Mouse (Mus musculus): ENCODE results near the gene Fam222b.

Fam222b gene

GRCm38 (mm10) chr11:78136132-78136531, 41.7 kb downstream of the Fam222b start:
- no peak for DNase-seq (ENCODE audit: low spot score)

DNA sequence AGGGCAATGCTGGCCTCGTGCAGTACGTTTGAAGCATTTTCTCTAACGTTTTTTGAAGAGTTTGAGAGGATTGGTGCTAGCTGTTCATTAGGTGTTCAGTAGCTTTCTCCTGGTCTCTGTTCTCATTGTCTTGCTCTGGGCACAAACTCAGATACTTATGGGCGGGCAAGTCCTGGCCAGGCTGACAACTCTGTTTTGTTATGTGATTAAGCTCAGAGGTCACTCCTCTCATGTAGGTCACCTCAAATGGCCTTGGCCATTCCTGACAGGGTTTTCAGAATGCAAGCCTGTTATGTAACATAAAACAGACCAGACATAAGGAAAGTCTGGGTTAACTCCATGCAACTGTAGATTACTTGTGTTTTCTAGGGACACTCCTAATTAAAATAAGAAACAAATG, 43.1 kb downstream of the Fam222b start:
- DNase-seq (ENCODE audit: low spot score): no peak

GRCm38 (mm10) chr11:78138023-78138422, 43.6 kb downstream of the Fam222b start:
- DNase-seq (ENCODE audit: low spot score): no peak

DNA sequence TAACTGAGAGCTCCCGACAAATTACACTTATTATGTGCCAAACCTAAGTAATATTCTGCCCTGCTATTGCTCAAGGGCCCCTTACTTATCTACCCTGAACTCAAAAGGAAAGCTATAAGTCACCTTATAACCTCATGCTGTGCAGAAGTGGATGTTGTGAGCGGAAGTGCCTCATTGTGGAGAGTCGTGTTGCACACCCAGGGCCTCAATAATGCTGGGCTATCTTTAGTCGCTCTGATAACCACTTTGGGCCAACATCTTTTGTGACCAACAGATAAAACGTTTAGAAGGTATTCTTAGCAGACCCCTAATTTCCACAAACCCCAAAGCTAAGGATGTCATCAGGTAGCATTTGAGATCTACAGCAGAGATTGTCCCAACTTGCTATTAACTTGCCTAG, 46.2 kb downstream of the Fam222b start:
- no peak for DNase-seq (ENCODE audit: low spot score)

DNA sequence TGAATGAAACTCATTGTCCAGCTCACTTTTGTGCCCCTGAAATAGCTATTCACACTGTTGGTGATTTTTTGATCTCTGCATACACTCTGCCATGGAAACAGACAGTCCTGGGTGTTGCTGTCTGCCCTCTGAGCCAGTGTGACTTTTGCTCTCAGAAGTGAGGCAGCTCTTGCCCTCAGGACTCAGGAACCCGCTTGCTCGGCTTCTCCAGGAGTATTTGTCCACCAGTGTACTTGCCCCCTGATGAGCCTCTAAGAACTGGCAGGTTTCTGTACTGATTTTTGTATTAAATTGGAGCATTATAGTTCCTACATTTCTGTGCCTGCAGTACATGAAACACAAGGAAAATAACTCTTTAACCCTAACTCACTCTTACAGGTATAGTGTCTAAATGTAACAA, 49.1 kb downstream of the Fam222b start:
- DNase-seq (ENCODE audit: low spot score): no peak

DNA sequence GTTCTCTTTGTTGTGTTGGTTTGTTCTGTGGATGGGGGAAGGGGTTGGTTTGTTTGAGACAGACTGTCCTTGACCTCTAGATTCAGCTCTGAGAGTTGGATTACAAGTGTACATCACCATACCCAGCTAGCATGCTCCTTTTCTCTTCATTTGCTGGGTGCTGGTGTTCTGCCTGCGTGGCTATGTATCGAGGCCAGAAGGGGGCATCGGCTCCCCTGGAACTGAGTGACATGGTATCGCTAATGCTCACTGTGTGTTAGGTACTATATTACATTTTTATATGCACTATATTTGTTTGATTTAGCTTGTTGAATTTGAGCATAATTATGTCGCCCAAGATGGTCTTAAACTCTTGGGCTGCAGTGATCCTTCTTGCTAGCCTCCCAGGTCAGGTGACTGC, 51.7 kb downstream of the Fam222b start:
- no peak for DNase-seq (ENCODE audit: low spot score)

DNA sequence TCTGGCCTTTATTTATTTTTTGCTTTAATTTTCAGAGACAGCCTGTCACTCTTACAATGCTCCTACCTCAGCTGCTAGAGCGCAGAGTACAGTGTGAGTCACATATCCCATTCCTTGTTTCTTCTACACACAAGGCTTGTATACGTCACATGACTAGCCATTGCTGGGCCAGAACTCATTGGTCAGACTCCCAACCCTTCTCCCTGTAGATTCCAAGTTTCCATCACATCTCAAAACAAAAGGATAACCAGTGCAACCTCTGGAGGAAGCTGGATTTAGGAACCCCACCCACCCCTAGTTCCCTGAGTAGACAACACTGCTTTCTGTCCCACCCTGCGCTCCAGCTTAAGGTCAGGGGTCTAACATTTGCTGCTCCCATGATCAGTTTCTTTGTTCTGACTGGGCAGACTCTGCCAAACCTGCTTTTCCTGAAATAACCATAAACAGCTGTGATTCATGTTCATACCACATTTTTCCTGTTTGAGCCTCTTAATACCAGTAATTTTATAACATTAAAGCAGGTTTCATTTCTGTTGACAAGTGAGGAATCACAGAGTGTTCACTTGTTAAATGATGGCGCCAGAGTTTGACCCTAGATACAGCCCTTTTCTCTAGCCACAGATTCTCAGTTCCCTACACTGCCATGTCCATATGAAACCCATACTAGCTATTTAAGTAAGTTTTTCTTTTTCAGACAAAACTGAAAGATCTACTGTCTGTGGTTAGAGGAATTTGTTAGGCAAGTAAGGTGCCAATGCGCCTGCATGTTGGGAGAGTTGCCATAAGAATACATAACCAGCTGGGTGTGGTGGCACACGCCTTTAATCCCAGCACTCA, 52.5 kb downstream of the Fam222b start:
- DNase-seq (ENCODE audit: low spot score): no peak

- DNase-seq (ENCODE audit: low spot score): no peak
Observed at GRCm38 (mm10) chr11:78151161-78151560, 56.7 kb downstream of the Fam222b start.

DNA sequence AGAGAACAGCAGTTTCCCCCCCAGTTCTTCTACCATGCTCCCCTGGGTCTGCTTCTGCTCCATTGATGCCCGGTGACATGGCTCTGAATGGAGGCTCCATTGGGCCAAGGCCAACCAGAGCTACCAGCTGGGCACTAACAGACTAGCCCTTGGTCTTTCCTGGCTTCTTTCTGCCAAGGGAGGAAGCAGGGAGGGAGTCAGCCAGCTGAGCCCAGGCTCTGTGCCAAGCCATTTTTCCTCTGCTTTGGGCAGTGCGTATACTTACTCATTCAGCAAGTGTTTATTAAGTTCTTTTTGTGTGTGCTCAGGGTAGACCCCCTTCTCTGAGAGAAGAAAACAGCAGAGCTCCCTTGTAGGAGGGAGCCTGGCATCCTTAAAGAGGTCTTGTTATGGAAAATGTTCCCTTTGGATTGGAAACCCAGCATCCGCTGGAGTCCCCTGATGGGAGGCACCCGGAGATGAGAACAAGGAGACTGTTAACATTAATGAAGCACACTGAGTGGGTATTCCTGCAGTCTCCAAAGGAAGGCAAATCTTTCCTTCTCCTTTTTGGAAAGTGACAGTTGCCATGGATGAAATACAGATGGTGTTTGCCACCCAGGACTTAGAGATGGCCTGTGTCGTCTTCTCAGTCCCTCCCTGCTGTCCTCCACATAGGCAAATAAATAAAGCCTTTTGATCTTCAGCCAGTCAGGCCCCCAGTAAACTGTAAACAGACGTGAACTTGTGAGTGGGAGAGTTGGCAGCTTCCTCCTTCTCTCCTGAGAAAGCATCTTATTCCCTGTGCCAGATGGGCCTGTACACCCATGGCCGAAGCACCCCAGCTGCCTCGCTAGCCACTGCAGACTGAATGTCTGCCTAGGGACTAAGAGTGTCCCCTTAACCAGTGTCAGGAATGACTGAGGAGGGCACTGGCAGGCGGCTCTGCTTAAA, 58.1 kb downstream of the Fam222b start:
- no peak for DNase-seq (ENCODE audit: low spot score)

DNA sequence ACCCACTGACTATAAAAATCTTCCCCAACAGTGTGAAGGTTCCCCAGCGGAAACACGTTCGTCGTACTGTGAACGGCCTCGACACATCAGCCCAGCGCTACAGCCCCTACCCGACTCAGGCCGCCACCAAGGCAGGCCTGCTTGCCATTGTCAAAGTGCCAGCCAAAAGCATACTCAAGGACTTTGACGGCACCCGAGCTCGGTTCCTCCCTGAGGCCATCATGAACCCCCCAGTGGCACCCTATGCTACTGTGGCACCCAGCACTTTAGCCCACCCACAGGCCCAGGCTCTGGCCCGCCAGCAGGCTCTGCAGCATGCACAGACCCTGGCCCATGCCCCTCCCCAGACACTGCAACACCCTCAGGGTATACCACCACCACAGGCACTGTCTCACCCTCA, 59.3 kb downstream of the Fam222b start:
- no peak for DNase-seq (ENCODE audit: low spot score)

DNA sequence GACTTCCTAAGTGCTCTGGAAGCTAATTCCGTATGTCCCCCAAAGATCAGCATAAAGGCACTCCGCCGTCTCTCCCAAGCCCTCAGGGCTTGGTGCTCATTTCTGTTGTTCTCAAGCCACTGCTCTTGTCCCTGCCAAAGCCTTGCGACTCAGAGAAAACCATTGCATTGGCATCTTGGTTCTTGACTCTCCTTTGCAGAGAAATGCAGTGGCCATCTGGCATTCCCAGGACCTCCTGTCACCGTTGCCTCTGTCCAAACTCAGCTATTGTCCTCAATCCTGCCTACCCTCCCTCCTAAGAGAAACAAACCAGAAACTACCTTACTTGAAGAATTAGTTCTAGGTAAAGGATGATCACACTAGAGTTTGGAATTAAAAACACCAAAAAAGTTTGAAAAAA, 61.2 kb downstream of the Fam222b start:
- no peak for DNase-seq (ENCODE audit: low spot score)

DNA sequence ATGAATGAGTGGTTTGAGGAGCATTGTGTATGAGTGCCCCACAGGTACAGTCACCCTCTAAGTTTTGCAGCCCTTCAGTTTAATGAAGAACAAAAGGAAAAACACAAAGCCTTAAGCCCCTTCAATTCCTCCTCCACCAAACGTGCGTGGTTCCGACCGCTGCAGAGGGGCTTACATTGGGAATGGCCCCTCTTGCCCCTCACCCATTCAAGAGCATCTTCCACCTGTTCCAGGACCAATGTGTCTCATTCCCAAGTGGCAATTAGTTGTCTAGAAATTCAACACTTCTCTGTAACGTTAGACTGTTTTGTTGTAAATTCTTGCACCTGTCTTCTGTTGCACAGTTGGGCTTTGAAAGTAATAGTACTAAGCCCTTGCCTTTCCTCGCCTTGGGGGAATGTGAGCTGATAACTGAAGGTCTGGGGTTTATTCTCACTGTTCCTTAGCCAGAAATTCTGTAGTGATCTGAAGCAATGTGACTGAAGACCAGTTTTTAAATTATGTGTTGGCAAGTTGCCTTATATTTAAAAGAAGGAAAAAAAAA, 61.8 kb downstream of the Fam222b start:
- no peak for DNase-seq (ENCODE audit: low spot score)

DNA sequence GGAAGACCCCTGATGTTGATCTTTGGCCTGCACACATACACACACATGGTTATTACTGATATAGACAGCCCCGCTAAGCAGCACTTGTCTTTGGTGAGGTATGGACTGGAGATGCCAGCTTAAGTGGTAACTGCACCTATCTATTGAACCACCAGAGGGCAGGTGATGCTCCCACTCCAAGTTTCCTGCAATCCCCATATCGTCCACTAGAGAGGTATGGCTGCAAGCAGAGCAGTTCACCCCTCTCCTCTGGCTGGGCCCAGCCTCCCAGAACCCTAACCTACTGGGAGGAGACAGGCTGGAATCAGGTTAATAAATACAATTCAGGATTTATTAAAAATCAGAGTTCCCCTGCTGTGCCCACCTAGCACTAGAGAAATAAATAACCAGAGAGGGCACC, 64.6 kb downstream of the Fam222b start:
- peak; percentile 72 for DNase-seq (ENCODE audit: low spot score)

GRCm38 (mm10) chr11:78159557-78159956, 65.1 kb downstream of the Fam222b start:
- DNase-seq (ENCODE audit: low spot score): no peak

GRCm38 (mm10) chr11:78160171-78160570, 65.7 kb downstream of the Fam222b start:
- DNase-seq (ENCODE audit: low spot score): no peak

GRCm38 (mm10) chr11:78160675-78161074, 66.2 kb downstream of the Fam222b start:
- DNase-seq (ENCODE audit: low spot score): no peak

DNA sequence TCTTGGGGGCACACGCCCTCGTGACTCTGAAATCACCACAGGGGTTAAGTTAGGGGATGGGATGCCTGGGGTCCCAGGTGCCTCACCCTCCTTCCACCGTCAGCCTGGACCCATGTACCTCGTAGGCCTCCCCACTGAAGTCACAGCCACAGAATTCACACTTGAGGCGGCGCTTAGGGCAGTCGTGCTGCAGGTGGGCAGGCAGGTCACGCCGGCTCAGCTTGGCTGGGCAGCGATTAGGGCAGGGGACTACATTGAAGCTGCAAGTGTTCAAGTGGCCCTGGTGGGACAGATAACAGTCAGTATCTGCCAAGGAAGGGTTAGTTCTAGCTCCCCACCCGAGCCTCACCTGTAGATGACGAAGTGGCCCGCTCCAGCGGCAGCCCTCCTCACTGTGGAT, 66.7 kb downstream of the Fam222b start:
- DNase-seq (ENCODE audit: low spot score): no peak

DNA sequence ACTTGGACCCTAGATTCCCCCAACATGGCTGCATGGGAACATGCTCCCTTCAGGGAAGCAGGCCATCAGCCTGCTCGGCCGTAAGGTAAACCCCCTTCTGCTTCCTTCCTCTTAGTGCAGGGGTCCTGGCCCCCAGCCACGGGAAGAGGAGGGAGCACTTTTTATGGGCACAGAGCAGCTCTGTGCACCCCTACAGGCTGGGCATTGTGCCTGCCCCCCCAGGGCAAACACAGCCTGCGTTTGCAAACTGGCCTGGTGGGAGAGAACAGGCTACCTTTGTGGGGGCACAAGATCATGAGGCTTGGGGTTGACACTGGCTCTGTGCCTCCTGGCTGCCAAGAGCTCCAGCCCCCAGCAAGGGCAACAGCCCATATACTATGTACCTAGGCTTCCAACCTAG, 67.5 kb downstream of the Fam222b start:
- DNase-seq (ENCODE audit: low spot score): no peak

DNA sequence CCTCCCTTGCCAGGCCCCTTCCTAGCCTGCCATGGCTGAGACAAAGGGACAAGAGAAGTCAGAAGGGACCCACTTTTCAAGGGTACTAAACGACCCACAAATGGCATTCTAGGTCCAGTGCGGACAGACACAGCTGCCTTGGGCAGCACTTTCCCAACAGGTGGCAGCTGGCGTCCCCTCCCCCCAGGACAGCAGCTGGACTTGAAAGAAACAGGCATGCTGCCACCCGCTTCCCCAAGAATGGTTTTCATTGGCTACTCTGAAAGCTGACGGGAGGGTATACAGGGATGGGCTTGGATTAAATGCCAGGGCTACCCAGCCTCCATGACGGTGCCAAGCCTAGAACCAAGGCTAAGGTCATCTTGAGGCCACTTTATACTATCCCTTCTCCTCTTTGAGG, 68.0 kb downstream of the Fam222b start:
- no peak for DNase-seq (ENCODE audit: low spot score)

GRCm38 (mm10) chr11:78163045-78163444, 68.6 kb downstream of the Fam222b start:
- DNase-seq (ENCODE audit: low spot score): no peak

DNA sequence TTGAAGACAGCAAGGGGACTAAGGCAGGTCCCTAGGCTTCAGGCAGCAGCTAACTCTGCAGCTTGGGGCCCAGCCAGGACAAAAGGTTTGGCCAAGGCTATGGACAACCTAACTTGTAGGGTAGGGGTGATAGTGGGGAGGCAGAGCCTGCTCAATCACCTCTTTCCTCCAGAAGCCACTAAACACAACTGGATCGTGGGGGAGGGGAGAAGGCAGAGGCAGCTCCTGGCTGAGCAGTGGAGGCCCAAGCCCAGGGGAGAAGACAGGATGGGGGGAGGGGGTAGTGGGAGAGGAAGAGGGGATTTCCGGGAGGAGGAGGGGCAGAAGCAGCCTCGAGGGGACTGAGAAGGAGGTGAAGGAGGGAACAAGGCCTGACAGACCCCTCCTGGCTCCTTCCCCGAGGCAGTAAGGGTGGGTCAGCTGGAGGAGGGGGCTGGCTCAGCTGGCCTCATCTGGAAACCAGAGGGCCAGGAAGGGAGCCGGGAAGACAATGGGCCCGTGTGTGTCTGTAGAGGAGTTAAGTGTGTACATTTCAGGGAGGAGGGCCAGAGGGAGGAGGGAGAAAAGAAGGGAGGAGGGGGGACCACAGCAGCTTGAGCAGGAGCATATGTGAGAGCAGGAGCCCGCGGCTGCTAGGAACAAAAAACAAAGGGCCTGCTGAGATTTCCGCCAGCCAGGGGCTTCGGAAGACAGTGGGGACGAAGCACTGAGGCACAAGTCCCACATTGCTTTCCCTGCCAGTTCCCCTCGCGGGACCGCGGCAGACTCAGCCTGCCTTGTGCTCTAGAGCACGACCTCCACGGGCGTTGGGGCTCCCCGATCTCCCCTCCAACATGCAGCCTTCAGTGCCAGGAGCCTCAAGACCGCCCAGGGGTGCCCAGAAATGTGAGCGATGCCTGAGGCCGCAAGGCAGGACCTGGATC, 69.5 kb downstream of the Fam222b start:
- no peak for DNase-seq (ENCODE audit: low spot score)

DNA sequence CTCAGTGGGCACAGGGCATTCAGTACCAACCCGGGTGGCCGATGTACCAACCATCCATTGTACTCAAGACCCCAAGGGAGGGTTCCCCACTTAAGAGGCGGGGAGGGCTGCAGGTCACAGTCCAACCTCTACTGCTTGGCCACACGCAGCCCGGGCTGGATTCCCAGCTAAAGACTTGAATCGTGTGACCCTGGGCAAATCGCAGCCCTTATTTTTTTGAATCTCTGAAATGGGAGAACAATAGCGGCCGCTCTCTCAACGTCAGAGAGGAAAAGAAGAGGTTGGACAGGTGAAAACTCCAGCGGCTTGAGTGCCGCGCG, 70.1 kb downstream of the Fam222b start:
- DNase-seq (ENCODE audit: low spot score): no peak
